Mouse (Mus musculus) lung, embryonic 15.5 days (tissue): ENCODE results near the gene Nrgn. TPM values are rescaled to one million over a fixed set of nuclear protein-coding genes. Genes with fewer than 3 reads are reported as not detected.

ENCODE experiments used
- ATAC-seq: fragments of 200-750 bp; cut with Nextera tagmentation; 2 replicates; pipeline ENCODE4 v1.8.0; 2017; ENCODE audit warnings: moderate number of reproducible peaks, borderline replicate concordance; ENCODE audit not compliant: low FRiP score, low TSS enrichment; ENCODE audit errors: extremely low read depth
- H3K27ac ChIP-seq: fragments of 300-500 bp; sonication (generic); 2 replicates; pipeline ENCODE4 v1.5.1; 2015; ENCODE audit warnings: moderate library complexity, mild to moderate bottlenecking, inconsistent platforms
- H3K27me3 ChIP-seq: fragments of 300-500 bp; sonication (generic); 2 replicates; pipeline ENCODE4 v1.6.1; 2015; ENCODE audit warnings: inconsistent platforms
- H3K36me3 ChIP-seq: fragments of 300-500 bp; sonication (generic); 2 replicates; pipeline ENCODE4 v1.6.1; 2015; ENCODE audit warnings: inconsistent platforms
- H3K4me1 ChIP-seq: fragments of 300-500 bp; sonication (generic); 2 replicates; pipeline ENCODE4 v1.6.1; 2015; ENCODE audit warnings: inconsistent platforms
- H3K4me2 ChIP-seq: fragments of 300-500 bp; sonication (generic); 2 replicates; pipeline ENCODE4 v1.6.1; 2015; ENCODE audit warnings: inconsistent platforms, mild to moderate bottlenecking, moderate library complexity
- H3K4me3 ChIP-seq: fragments of 300-500 bp; sonication (generic); 2 replicates; pipeline ENCODE4 v1.5.1; 2015; ENCODE audit warnings: mild to moderate bottlenecking, inconsistent platforms
- H3K9ac ChIP-seq: fragments of 300-500 bp; sonication (generic); 2 replicates; pipeline ENCODE4 v1.6.1; 2015; ENCODE audit warnings: inconsistent platforms
- H3K9me3 ChIP-seq: fragments of 300-500 bp; sonication (generic); 2 replicates; pipeline ENCODE4 v1.6.1; 2016; ENCODE audit warnings: inconsistent platforms
- WGBS: fragments of 180-500 bp; shearing (Covaris S2); methylation state at CpG from one replicate; pipeline ENCODE4 v1.1.7; 2015; 5-methylcytosine and 5-hydroxymethylcytosine counted together
- polyA plus RNA-seq: library from polyadenylated mRNA; unstranded; fragments of >200 nt; fragmentation: Nextera tagmentation; extraction: Ambion mirVana; gene quantifications from 2 replicates; pipeline ENCODE4 v1.2.1, GENCODE M21; 2015

The Nrgn gene
- polyA plus RNA-seq, 1 experiment from 2014 or later, result 8.1 TPM

DNA sequence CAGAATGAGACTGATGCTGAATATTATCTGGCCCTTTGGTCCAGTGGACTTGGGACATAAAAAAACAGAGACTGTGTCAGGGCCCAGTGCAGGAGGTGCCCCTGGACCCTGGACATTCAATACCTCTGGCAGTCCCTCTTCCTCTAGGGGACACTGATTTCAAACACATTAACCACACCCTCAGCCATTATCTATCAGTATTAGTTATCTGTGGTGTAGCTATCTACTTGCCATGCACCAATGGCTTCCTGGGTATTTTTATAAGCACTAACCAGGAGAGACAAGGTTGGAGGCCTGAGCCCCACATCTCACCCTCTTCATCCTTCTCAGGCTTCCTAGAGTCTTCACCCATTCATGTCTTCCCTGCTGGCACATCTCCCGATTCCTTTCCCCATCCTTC lies 2.3 kb downstream of the Nrgn start:
- WGBS, result 72% methylated on average over 1 of the region's 1 CpGs
- H3K9ac ChIP-seq, result no peak overlapping the region
- no peak for ATAC-seq
- no peak overlapping the region for H3K4me2 ChIP-seq
- H3K27ac ChIP-seq, result no peak overlapping the region
- peaks cover 24% of the 10 kb centered on the region for H3K4me1 ChIP-seq
- no peaks in the 10 kb centered on the region for H3K36me3 ChIP-seq
- no peaks in the 10 kb centered on the region for H3K9me3 ChIP-seq
- no peak overlapping the region for H3K4me3 ChIP-seq
- H3K27me3 ChIP-seq, result peaks cover 43% of the 10 kb centered on the region

DNA sequence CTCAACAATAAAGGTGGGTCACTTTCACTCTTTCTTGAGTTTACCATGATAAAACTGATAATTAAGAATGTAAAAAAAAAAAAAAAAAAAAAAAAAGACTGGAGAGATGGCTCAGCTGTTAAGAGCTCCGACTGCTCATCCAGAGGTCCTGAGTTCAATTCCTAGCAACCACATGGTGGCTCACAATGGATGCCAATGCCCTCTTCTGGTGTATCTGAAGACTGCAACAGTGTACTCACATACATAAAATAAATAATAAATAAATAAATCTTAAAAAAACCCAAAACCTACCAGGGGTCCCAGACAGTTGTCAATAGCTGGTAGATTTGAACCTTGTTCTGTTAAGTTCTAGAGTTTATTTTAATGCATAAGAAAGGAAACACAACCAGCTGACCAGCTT lies 5.8 kb downstream of the Nrgn start:
- Histone ChIP-seq H3K9ac (no peak overlapping the region), H3K27me3 (peaks cover 37% of the 10 kb centered on the region), H3K36me3 (no peaks in the 10 kb centered on the region), H3K4me1 (peaks cover 31% of the 10 kb centered on the region), H3K4me2 (no peak overlapping the region), H3K9me3 (no peaks in the 10 kb centered on the region), H3K4me3 (no peak overlapping the region), H3K27ac (no peak overlapping the region)
- ATAC-seq, result no peak
- 75% methylated on average over 1 of the region's 1 CpGs for WGBS

DNA sequence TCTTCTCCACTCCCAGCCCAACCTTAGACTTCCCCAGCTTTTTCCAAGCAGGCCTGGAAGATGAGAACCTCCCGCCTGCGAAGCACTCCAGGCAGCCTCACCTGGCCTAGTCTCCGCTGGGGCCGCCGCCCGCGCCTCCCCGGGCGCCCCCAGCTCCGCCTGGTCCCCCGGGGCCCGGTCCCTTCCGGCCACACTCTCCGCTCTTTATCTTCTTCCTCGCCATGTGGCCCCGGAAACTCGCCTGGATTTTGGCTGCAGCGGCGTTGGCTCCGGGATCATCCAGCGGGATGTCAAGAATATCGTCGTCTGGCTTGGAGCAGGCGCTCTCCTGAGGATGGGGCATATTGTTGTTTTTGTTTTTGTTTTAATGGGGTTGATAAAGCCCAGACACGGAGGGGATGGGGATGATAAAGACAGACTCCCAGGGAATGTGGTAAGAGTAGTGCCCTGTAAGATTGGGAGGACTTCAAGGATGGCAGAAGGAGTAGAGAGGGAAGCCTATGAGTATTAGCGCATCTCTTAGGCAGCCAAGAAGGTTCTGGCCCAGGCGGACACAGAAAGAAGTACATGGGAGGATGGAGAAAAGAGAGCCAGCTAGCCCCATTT lies 6.8 kb downstream of the Nrgn start:
- H3K27me3 ChIP-seq, result peaks cover 29% of the 10 kb centered on the region

DNA sequence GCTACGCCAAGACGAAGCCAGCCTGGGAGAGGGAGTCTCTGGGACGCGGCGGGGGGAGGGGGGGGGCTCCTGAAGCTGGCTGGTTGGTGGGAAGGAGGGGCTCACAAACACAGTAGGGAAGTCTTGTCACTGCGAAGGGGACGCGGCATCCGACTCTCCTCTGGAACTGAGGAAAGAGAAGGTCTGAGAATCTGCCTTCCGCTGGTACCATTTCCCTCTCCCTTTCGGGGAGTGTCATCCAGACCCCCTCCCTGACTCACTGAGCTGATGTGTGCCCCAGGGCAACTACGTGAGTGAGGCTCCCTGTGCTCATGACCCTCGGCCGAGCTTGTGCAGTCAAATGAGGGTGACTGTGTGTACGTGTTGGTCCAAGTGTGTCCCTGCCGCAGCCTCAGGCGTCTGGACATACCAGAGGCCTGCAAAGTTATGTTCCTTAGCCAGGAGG lies 7.5 kb downstream of the Nrgn start:
- H3K9ac ChIP-seq, result peak overlapping the region; percentile 27; the same call in 1 of the 2 replicates
- peak overlapping the region; percentile 39 for H3K4me3 ChIP-seq
- ATAC-seq, result peak; percentile 15; the same call in 1 of the 2 replicates
- peak overlapping the region; percentile 71 for H3K4me2 ChIP-seq
- H3K9me3 ChIP-seq, result no peaks in the 10 kb centered on the region
- H3K4me1 ChIP-seq, result peaks cover 24% of the 10 kb centered on the region
- 14% methylated on average over 17 of the region's 17 CpGs for WGBS
- peaks cover 21% of the 10 kb centered on the region for H3K27me3 ChIP-seq
- no peak overlapping the region for H3K27ac ChIP-seq
- no peaks in the 10 kb centered on the region for H3K36me3 ChIP-seq

More for the DNA sequence above, 6.8 kb downstream of the Nrgn start:
- Histone ChIP-seq H3K4me1 (peaks cover 24% of the 10 kb centered on the region), H3K4me2 (0 out of 2 replicates have a peak overlapping the region, but pooled peaks have one; percentile 17), H3K36me3 (no peaks in the 10 kb centered on the region), H3K27ac (no peak overlapping the region), H3K9me3 (no peaks in the 10 kb centered on the region), H3K9ac (no peak overlapping the region), H3K4me3 (no peak overlapping the region)
- WGBS, result 19% methylated on average over 27 of the region's 27 CpGs
- ATAC-seq, result no peak

DNA sequence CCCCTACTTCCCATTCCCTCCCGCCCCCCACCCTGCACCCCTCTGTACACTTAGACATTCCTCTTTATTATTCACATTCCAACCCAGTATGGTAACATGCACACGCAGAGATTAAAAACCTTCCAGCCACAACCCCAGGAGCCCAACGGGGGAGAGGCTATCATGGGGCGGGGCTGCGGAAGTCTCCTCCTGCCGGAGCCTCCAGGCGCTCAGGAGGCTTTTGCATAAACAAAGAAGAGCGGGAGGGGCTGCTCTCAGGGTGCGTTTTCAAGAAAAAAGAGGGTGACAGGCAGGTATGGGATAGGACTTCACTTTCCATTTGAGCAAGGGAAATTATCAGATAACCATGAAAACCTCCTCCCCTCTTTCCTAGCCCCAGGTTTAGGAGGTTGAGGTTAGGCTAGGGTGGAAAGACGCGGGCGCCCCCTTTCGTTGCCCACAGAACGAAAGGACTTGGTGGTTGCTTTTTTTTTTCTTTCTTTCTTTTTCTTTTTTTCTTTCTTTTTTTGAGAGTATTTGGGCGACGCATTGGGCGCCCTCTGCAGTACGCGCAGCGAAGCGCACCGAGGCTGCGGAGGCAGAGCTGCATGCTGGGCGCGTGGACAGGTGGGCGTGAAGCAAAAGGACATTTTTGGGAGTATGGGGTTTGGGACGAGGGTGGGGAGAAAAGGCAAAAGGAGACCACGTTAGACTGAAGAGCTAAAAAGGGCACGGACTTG lies 8.1 kb downstream of the Nrgn start:
- H3K27me3 ChIP-seq, result peaks cover 17% of the 10 kb centered on the region
- H3K9me3 ChIP-seq, result no peaks in the 10 kb centered on the region
- H3K9ac ChIP-seq, result peak overlapping the region; percentile 27; the same call in 1 of the 2 replicates
- peak; percentile 63 for ATAC-seq
- peaks cover 28% of the 10 kb centered on the region for H3K4me1 ChIP-seq
- 2% methylated on average over 29 of the region's 29 CpGs for WGBS
- H3K4me2 ChIP-seq, result peak overlapping the region; percentile 71
- peak overlapping the region; percentile 39 for H3K4me3 ChIP-seq
- H3K27ac ChIP-seq, result peak overlapping the region; percentile 59
- H3K36me3 ChIP-seq, result no peaks in the 10 kb centered on the region

DNA sequence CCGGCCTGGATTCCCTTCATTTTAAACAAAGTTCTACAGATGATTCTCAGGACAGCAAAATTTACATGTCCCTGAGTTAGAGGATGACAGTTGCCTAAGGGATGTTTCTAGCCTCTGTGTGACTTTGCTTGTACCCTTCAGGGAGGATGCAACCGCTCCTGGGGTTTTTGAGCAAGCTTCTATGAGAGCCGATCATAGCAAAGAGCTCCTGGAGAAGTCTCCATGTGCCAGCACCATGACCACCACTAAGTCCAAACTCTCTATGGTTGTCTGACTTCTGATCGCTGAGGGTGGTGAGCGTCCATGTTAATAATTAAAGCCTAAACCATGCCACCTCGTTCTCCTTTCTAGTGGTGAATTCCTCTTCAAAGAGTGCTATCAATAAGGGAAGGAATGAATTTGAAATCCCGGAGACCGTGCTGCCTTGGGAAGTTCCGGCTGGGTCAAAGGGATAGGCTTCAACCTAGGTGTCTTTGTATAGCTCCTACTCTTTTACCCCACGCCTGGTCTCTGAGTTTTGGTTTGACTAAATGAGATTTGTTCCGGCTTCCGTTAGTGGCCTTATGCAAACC lies 8.7 kb downstream of the Nrgn start:
- WGBS, result 32% methylated on average over 12 of the region's 12 CpGs
- Histone ChIP-seq H3K9me3 (no peaks in the 10 kb centered on the region), H3K9ac (no peak overlapping the region), H3K27me3 (peaks cover 16% of the 10 kb centered on the region), H3K4me3 (peak overlapping the region; percentile 39), H3K36me3 (no peaks in the 10 kb centered on the region), H3K27ac (peak overlapping the region; percentile 59), H3K4me1 (peaks cover 29% of the 10 kb centered on the region), H3K4me2 (peak overlapping the region; percentile 71)
- no peak for ATAC-seq

DNA sequence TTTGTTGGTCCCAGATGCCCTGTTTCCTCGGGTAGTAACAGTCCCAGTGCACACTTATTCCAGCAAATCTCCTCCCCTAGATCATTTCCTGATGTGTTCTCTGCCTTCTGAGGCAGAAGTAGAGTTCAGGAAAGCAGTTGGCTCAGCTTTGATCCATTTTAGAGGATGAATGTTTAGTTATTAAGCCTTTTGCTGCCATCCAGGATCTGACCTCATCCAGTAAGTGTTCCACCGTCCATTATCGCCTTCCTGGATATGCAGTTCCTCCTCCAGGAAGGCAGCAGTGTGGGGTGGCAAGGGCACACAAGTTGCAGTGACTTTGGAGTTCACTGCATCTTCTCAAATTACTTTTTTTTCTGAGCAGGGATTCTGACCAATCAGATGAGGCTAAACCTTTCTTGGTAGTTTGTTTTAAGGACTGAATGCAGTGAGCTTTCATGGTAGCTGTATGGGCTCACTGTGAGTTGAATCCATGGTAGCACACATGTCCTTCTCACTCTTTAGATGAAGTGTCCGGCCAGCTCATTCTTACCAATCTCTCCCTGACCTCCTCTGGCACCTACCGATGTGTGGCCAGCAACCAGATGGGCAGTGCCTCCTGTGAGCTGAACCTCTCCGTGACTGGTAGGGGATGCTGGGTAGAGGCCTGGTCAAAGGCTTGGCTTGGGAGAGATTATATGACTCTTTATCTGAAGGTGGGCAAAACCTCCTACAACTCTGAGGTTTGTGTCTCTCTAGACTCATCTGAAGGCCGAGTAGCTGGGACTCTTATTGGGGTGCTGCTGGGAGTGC lies 10.7 kb downstream of the Nrgn start:
- no peaks in the 10 kb centered on the region for H3K36me3 ChIP-seq
- H3K27me3 ChIP-seq, result peaks cover 16% of the 10 kb centered on the region
- H3K9ac ChIP-seq, result no peak overlapping the region
- H3K4me2 ChIP-seq, result no peak overlapping the region
- H3K27ac ChIP-seq, result peak overlapping the region; percentile 81
- H3K4me1 ChIP-seq, result peaks cover 29% of the 10 kb centered on the region
- no peaks in the 10 kb centered on the region for H3K9me3 ChIP-seq
- 56% methylated on average over 7 of the region's 7 CpGs for WGBS
- ATAC-seq, result no peak
- no peak overlapping the region for H3K4me3 ChIP-seq

DNA sequence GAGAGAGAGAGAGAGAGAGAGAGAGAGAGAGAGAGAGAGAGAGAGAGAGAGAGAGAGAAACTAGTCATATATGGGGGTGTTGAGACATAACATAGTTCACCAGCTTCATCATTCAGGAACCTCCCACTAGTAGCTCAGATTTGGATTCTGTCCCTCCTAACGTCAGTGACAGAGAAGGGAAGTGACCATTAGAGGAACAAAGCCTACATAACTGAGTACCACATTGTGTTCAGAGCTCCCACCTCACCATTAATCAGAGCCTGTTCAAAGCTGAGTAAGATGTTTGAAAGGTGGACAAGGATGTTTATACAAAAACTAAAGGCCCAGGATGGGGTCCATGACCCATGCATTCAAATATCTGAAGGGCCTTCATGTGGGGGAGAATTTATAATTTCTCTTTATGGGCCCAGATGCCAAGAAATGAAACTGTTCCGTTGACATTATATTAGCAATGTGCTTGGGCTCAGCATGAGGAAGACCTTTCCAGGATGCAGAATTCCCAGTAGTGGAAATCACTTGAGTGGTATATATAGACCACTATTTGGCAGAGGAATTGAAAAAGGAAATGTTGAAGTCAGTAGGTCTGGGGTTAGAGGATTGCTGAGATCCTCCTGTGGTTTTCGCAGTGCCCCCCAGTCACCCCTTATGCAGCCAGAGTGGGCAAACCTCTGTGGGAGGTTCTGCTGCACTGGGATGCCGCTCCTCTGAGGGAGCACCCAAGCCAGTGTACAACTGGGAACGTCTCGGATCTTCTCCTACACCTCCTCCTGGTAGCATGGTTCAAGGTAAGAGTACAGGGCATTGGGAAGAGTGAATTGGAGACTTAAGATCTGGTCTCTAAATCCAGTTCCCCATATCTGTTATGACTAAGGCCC lies 11.8 kb downstream of the Nrgn start:
- H3K36me3 ChIP-seq, result 0 out of 2 replicates have a peak, but pooled peaks cover 2% of the 10 kb centered on the region
- H3K4me2 ChIP-seq, result no peak overlapping the region; the same call in 1 of the 2 replicates
- peak overlapping the region; percentile 81 for H3K27ac ChIP-seq
- peaks cover 28% of the 10 kb centered on the region for H3K4me1 ChIP-seq
- no peak overlapping the region for H3K4me3 ChIP-seq
- H3K9me3 ChIP-seq, result no peaks in the 10 kb centered on the region
- peaks cover 9% of the 10 kb centered on the region for H3K27me3 ChIP-seq
- 67% methylated on average over 6 of the region's 6 CpGs for WGBS
- H3K9ac ChIP-seq, result no peak overlapping the region
- no peak for ATAC-seq

DNA sequence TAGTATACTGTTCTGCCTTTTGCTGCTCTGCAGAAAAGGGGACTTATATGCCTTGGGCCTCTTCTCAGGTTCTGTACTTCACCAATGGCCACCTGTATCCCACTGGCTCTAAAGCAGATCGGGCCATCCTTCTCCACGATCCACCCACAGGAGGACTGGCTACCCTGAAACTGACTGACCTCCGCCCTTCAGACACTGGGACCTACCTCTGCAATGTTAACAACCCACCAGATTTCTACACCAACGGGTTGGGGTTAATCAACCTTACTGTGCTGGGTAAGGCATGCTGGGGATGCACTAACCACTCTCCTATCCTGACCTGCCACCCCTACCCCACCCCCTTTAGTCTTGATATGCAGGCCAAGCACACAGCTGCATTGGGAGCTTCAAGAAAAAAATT lies 12.5 kb downstream of the Nrgn start:
- Histone ChIP-seq H3K36me3 (0 out of 2 replicates have a peak, but pooled peaks cover 3% of the 10 kb centered on the region), H3K4me2 (0 out of 2 replicates have a peak overlapping the region, but pooled peaks have one; percentile 30), H3K4me1 (peaks cover 21% of the 10 kb centered on the region), H3K9ac (no peak overlapping the region), H3K4me3 (no peak overlapping the region), H3K27me3 (peaks cover 2% of the 10 kb centered on the region; the same call in 1 of the 2 replicates), H3K27ac (peak overlapping the region; percentile 58), H3K9me3 (no peaks in the 10 kb centered on the region)
- 86% methylated on average over 4 of the region's 4 CpGs for WGBS
- no peak for ATAC-seq

DNA sequence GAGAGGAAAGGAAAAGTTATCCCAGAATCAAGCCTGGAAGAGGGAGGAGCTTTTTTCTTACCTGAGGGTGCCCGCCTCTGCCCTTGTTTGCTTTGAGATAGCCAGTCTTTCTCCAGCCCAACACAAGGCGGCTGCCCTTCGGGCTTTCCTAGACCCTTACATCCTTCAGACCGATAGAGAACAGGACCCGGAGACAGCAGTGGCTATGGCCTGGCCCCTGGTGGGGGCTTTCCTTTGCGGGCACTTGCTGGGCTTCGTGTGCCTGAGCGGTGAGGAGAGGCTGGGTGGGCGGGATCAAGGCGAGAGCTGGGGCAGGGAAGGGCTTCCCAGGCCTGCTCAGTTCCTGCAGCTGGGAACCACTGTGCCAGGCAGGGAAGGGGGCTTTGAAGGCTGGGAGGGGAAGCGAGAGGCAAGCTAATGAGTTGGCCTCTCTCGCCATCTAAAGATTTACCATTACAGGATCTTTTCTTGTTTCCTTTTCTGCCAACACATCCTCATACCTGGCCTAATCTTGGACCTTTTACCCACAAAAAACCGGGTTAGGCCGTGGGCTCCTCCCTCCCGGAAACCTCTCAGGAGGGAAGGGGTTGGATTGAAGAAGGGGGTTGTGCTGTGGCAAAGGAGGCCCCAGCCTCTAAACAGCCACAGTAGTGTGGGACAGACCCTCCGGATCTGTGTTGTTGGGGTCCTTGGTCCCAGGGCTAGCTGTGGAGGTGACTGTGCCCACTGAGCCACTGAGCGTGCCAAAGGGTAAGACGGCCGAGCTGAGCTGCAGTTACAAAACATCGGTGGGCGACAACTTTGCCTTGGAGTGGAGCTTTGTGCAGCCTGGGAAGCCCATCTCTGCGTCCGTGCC lies 13.3 kb downstream of the Nrgn start, which contains the start of gene Vsig2:
Gene Vsig2 (plus strand): TSS at position 86 of the 856 bp plus-strand sequence.
- Histone ChIP-seq H3K9me3 (no peaks in the 10 kb centered on the region), H3K27ac (peak within 1 kb of the TSS; percentile 58), H3K36me3 (0 out of 2 replicates have a peak, but pooled peaks cover 3% of the 10 kb centered on the region), H3K4me1 (peaks cover 13% of the 10 kb centered on the region), H3K4me2 (peak within 1 kb of the TSS; percentile 30; the same call in 1 of the 2 replicates), H3K9ac (no peak within 1 kb of the TSS), H3K27me3 (no peaks in the 10 kb centered on the region), H3K4me3 (peak within 1 kb of the TSS; percentile 6; the same call in 1 of the 2 replicates)
- peak; percentile 43; the same call in 1 of the 2 replicates for ATAC-seq
- 48% methylated on average over 23 of the region's 23 CpGs for whole genome bisulfite sequencing
